Mouse (Mus musculus): ENCODE results near the gene Odr4.
A peak's percentile ranks its signal among the peaks of the same experiment; 100 is the strongest.

The Odr4 gene

GRCm38 (mm10) chr1:150392638-150393487 lies at the start of gene Odr4, which contains the start of gene Tpr:
TSS of gene Odr4 (minus strand) at chr1:150393080.
TSS of gene Tpr (plus strand) at chr1:150392838.
- DNase-seq (ENCODE audit: low spot score), result peak; percentile 99

GRCm38 (mm10) chr1:150441731-150442130 lies 48.9 kb upstream of the Odr4 start:
- no peak for DNase-seq (ENCODE audit: low spot score)

GRCm38 (mm10) chr1:150438641-150439040 lies 45.8 kb upstream of the Odr4 start:
- DNase-seq (ENCODE audit: low spot score), result no peak

- no peak for DNase-seq (ENCODE audit: low spot score)
Observed at GRCm38 (mm10) chr1:150426216-150426615, 33.3 kb upstream of the Odr4 start.

GRCm38 (mm10) chr1:150425665-150426064 lies 32.8 kb upstream of the Odr4 start:
- no peak for DNase-seq (ENCODE audit: low spot score)

GRCm38 (mm10) chr1:150418426-150418825 lies 25.5 kb upstream of the Odr4 start:
- no peak for DNase-seq (ENCODE audit: low spot score)

- no peak for DNase-seq (ENCODE audit: low spot score)
Observed at GRCm38 (mm10) chr1:150416006-150416405, 23.1 kb upstream of the Odr4 start.

- DNase-seq (ENCODE audit: low spot score), result no peak
Observed at GRCm38 (mm10) chr1:150409996-150410395, 17.1 kb upstream of the Odr4 start.

- DNase-seq (ENCODE audit: low spot score), result no peak
Observed at GRCm38 (mm10) chr1:150407285-150407684, 14.4 kb upstream of the Odr4 start.

GRCm38 (mm10) chr1:150404555-150404954 lies 11.7 kb upstream of the Odr4 start:
- no peak for DNase-seq (ENCODE audit: low spot score)

- DNase-seq (ENCODE audit: low spot score), result no peak
Observed at GRCm38 (mm10) chr1:150403914-150404313, 11.0 kb upstream of the Odr4 start.

GRCm38 (mm10) chr1:150396001-150396400 lies 3.1 kb upstream of the Odr4 start:
- no peak for DNase-seq (ENCODE audit: low spot score)

- DNase-seq (ENCODE audit: low spot score), result no peak
Observed at GRCm38 (mm10) chr1:150393488-150393852, 590 bp upstream of the Odr4 start.

GRCm38 (mm10) chr1:150391931-150392637 lies 796 bp downstream of the Odr4 start:
- DNase-seq (ENCODE audit: low spot score), result no peak

- DNase-seq (ENCODE audit: low spot score), result no peak
Observed at GRCm38 (mm10) chr1:150389390-150390129, 3.3 kb downstream of the Odr4 start.

GRCm38 (mm10) chr1:150387572-150387971 lies 5.3 kb downstream of the Odr4 start:
- DNase-seq (ENCODE audit: low spot score), result no peak

GRCm38 (mm10) chr1:150384138-150384537 lies 8.7 kb downstream of the Odr4 start:
- DNase-seq (ENCODE audit: low spot score), result no peak

- DNase-seq (ENCODE audit: low spot score), result no peak
Observed at GRCm38 (mm10) chr1:150374247-150374646, 18.6 kb downstream of the Odr4 start.

- DNase-seq (ENCODE audit: low spot score), result no peak
Observed at GRCm38 (mm10) chr1:150372895-150373294, 20.0 kb downstream of the Odr4 start.

GRCm38 (mm10) chr1:150360864-150361263 lies 32.0 kb downstream of the Odr4 start:
- no peak for DNase-seq (ENCODE audit: low spot score)

GRCm38 (mm10) chr1:150335111-150335510 lies 57.8 kb downstream of the Odr4 start:
- DNase-seq (ENCODE audit: low spot score), result no peak

GRCm38 (mm10) chr1:150319205-150319604 lies 73.7 kb downstream of the Odr4 start, which contains the start of gene Pdc:
TSS of gene Pdc (plus strand) at chr1:150319417.
- DNase-seq (ENCODE audit: low spot score), result no peak

Measured in MN1 (cell line).